In the genomic region with DNA sequence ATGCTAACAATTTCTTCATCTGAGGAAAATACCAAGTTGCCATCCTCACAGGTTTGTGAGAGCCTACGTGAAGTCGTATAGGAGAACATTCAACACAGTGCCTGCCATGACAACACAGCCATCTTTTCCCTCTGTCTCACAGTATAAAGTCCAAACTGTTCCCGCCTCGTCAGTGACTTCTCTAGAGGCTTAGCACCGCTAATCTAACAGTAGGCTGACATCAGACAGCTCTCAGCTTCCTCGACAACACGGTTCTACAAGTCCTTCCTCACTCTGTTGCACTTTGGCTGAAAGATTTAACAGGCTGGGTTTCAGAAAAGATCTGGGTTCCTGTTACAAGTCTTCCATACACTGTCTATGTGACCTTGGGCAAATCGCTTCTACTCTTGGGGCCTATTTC, we compare ENCODE assay signal across 8 mouse cellular contexts. TPM values are rescaled to one million over a fixed set of nuclear protein-coding genes. Genes with fewer than 3 reads are reported as not detected.
DNase-seq lines count a peak whose midpoint lies in the region; ATAC-seq and TF ChIP-seq lines count a peak whose summit lies in the region.

No protein-coding gene starts in this region.

- TF ChIP-seq CTCF in heart, adult 2 months (IDR thresholded peaks at IDR 0.05): no peak

- ATAC-seq in hindbrain, embryonic 16.5 days: no peak
- no peak for ATAC-seq in midbrain, embryonic 12.5 days (ENCODE audit: low FRiP score, low read depth)
- ATAC-seq in frontal cortex, adult (ENCODE audit: low TSS enrichment): no peak

- TF ChIP-seq EP300 in heart, adult 2 months (IDR thresholded peaks at IDR 0.05; ENCODE audit: insufficient read depth, low read depth, low read length): no peak

- H3K4me3 ChIP-seq in heart, adult 2 months: peak overlapping the region; percentile 84
- peak overlapping the region; percentile 93 for H3K4me3 ChIP-seq in hindbrain, embryonic 16.5 days (ENCODE audit: low read length)
- peak overlapping the region; percentile 80 for H3K4me3 ChIP-seq in midbrain, embryonic 12.5 days

- H3K4me1 ChIP-seq in heart, adult 2 months (ENCODE audit: control insufficient read depth, insufficient read depth, low read length): peaks cover 16% of the 10 kb centered on the region
- H3K4me1 ChIP-seq in hindbrain, embryonic 16.5 days (ENCODE audit: control insufficient read depth, insufficient read depth, low read depth, low read length): peaks cover 15% of the 10 kb centered on the region
- H3K4me1 ChIP-seq in midbrain, embryonic 12.5 days: peaks cover 12% of the 10 kb centered on the region

- H3K27me3 ChIP-seq in heart, adult 2 months (ENCODE audit: control insufficient read depth, insufficient read depth, low read length): no peaks in the 10 kb centered on the region
- H3K27me3 ChIP-seq in hindbrain, embryonic 16.5 days (replicated peaks; ENCODE audit: control insufficient read depth, insufficient read depth, low read length): no peaks in the 10 kb centered on the region
- H3K27me3 ChIP-seq in midbrain, embryonic 12.5 days: 0 out of 2 replicates have a peak, but pooled peaks cover 3% of the 10 kb centered on the region

- no peaks in the 10 kb centered on the region for H3K9me3 ChIP-seq in hindbrain, embryonic 16.5 days (ENCODE audit: control insufficient read depth, low read length)
- no peaks in the 10 kb centered on the region for H3K9me3 ChIP-seq in midbrain, embryonic 12.5 days

- peak overlapping the region; percentile 88 for H3K9ac ChIP-seq in heart, adult 2 months (ENCODE audit: low read depth, low read length)
- H3K9ac ChIP-seq in hindbrain, embryonic 16.5 days (ENCODE audit: low read depth, low read length): peak overlapping the region; percentile 96
- peak overlapping the region; percentile 88 for H3K9ac ChIP-seq in midbrain, embryonic 12.5 days (replicated peaks)

- intact Hi-C loops in heart, adult 2 months (cut with DNase I): loop anchor here (2.0 kb wide), 1 partner anchor 89 kb away; a partner anchor contains a TSS
- intact Hi-C loops in heart, postnatal 36 days (cut with DNase I): loop anchor here (5.0 kb wide), 1 partner anchor 89 kb away; a partner anchor contains a TSS

- peak overlapping the region; percentile 85 for H3K4me2 ChIP-seq in hindbrain, embryonic 16.5 days (ENCODE audit: low read length)
- peak overlapping the region; percentile 80 for H3K4me2 ChIP-seq in midbrain, embryonic 12.5 days (replicated peaks)

- TF ChIP-seq POLR2A in heart, adult 2 months (IDR thresholded peaks at IDR 0.05; ENCODE audit: insufficient read depth, low read depth, low read length): no peak

- WGBS in heart, adult 2 months: 22% methylated on average over 8 of the region's 8 CpGs
- 75% methylated on average over 8 of the region's 8 CpGs for WGBS in hindbrain, embryonic 16.5 days
- 79% methylated on average over 8 of the region's 8 CpGs for WGBS in midbrain, embryonic 12.5 days

- H3K36me3 ChIP-seq in heart, adult 2 months (ENCODE audit: control insufficient read depth, insufficient read depth, low read length): peaks cover 31% of the 10 kb centered on the region
- H3K36me3 ChIP-seq in hindbrain, embryonic 16.5 days (ENCODE audit: control insufficient read depth, insufficient read depth, low read length): peaks cover 4% of the 10 kb centered on the region; the same call in 1 of the 2 replicates
- H3K36me3 ChIP-seq in midbrain, embryonic 12.5 days: peaks cover 14% of the 10 kb centered on the region

- H3K27ac ChIP-seq in heart, adult 2 months: peak overlapping the region; percentile 95
- no peak overlapping the region for H3K27ac ChIP-seq in hindbrain, embryonic 16.5 days (ENCODE audit: low read depth, low read length)
- no peak overlapping the region for H3K27ac ChIP-seq in midbrain, embryonic 12.5 days (replicated peaks)

- DNase-seq in heart, adult 2 months: no peak
- no peak for DNase-seq in heart, postnatal 36 days
- DNase-seq in Muller cell, postnatal 12 days (ENCODE audit: inconsistent ontology term): peak; percentile 4
- no peak for DNase-seq in cerebellum, adult 11-12 months
- no peak for DNase-seq in frontal cortex, adult 2 months (ENCODE audit: extremely low spot score in 1 of 2, low spot score in 1 of 2)

- H3K79me2 ChIP-seq in heart, adult 2 months (replicated peaks; ENCODE audit: control insufficient read depth, insufficient read depth, low read length): peaks cover 6% of the 10 kb centered on the region

RNA-seq across cellular contexts. Expression of a gene that starts 1.0 kb away (rescaled TPM):
- 100 to 1,000 TPM; 605 to 690 TPM for total RNA-seq in heart, adult 2 months (2021)
- polyA plus RNA-seq in heart, adult 2 months (2012; rRNA removed): 406 and 431 TPM in 2 replicates
- 100 to 1,000 TPM; 662 to 685 TPM for total RNA-seq in heart, postnatal 36 days (2021)
- polyA plus RNA-seq in hindbrain, embryonic 16.5 days (2015; fragmentation: Nextera tagmentation; extraction: Ambion mirVana): 346 and 375 TPM in 2 replicates
- 161 and 178 TPM in 2 replicates for polyA plus RNA-seq in midbrain, embryonic 12.5 days (2016; fragmentation: Nextera tagmentation; extraction: Ambion mirVana)
- polyA plus RNA-seq in frontal cortex, adult 2 months (2012; rRNA removed): 216 and 220 TPM in 2 replicates

RNA-seq across cellular contexts. Expression of a gene that starts 1.1 kb away (rescaled TPM):
- not detected for total RNA-seq in heart, adult 2 months (2021)
- 0.61 and 0.73 TPM in 2 replicates for polyA plus RNA-seq in heart, adult 2 months (2012; rRNA removed)
- total RNA-seq in heart, postnatal 36 days (2021): not detected
- 4.1 and 4.6 TPM in 2 replicates for polyA plus RNA-seq in hindbrain, embryonic 16.5 days (2015; fragmentation: Nextera tagmentation; extraction: Ambion mirVana)
- polyA plus RNA-seq in midbrain, embryonic 12.5 days (2016; fragmentation: Nextera tagmentation; extraction: Ambion mirVana): 1.1 and 1.3 TPM in 2 replicates
- 1.5 and 2.6 TPM in 2 replicates for polyA plus RNA-seq in frontal cortex, adult 2 months (2012; rRNA removed)

RNA-seq across cellular contexts. Expression of a gene that starts 57.0 kb away (rescaled TPM):
- total RNA-seq in heart, adult 2 months (2021): 1 to 10 TPM; 2.0 to 4.7 TPM
- 2.7 and 3.2 TPM in 2 replicates for polyA plus RNA-seq in heart, adult 2 months (2012; rRNA removed)
- 1 to 10 TPM; 5.5 to 9.0 TPM for total RNA-seq in heart, postnatal 36 days (2021)
- 0.48 and 3.4 TPM in 2 replicates for polyA plus RNA-seq in hindbrain, embryonic 16.5 days (2015; fragmentation: Nextera tagmentation; extraction: Ambion mirVana)
- 2.5 TPM in 2 replicates for polyA plus RNA-seq in midbrain, embryonic 12.5 days (2016; fragmentation: Nextera tagmentation; extraction: Ambion mirVana)
- 4.9 and 6.8 TPM in 2 replicates for polyA plus RNA-seq in frontal cortex, adult 2 months (2012; rRNA removed)
